Mouse (Mus musculus) ES-E14 (cell line): ENCODE measurements at regions not wholly inside any gene's neighbourhood (a gene's known extent, or its start where the extent isn't known, plus 50 kb on each side); places are given as distances from the start of the nearest gene placed in this dataset.

Source experiments
- MAFK ChIP-seq: IDR thresholded peaks from 2 replicates; pipeline ENCODE4 v1.6.1; 2014; ENCODE audit warnings: mild to moderate bottlenecking, low read depth, low read length, inconsistent platforms; ENCODE audit not compliant: insufficient read depth
- ZC3H11A ChIP-seq: IDR thresholded peaks from 2 replicates; pipeline ENCODE4 v1.6.1; 2012; ENCODE audit warnings: low read depth, mild to moderate bottlenecking, inconsistent platforms, low read length, borderline replicate concordance

DNA sequence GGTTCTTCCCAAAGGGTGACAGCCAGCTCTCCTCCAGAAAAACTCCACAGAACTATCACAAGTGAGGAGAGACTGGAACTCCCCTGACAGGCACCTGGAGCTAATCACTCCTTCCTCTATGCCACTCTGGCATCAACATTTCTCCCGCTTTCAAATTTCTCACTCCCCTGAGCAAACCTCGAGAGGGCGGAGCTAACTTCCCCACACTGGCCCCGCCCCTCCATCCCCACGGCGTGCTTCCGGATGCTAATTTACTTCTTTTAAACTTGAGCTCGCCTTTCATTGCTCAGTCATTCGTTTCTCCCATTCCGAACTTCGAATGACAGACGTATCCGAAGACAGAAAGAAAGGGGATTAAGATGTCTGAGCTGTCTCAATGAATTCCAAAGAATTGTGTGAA is 87.8 kb upstream of the Ado start:
- TF ChIP-seq ZC3H11A = no peak
- no peak for TF ChIP-seq MAFK
